Mouse (Mus musculus): ENCODE data around the gene Tmcc1.
A peak's percentile ranks its signal among the peaks of the same experiment; 100 is the strongest.

The Tmcc1 gene

DNA sequence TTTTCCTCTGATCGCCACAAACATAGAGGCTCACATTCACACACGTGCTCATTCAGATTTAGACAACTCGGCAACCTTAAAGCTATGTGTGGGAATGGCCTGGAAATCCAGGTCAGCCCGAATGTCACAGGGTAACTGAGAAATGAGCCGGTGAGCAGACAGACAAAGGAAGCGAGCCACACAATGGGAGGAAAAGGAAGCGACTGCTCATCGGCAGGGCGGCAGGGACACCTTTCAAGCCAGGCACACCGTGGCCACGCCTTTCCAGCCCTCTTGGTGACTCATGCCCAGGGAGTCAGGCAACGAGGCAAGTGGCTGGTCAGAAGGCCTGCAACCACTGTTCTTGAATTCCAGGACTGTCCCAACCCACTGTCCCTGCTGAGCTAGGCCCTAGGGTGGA lies 183.9 kb downstream of the Tmcc1 start:
- no peak for DNase-seq

DNA sequence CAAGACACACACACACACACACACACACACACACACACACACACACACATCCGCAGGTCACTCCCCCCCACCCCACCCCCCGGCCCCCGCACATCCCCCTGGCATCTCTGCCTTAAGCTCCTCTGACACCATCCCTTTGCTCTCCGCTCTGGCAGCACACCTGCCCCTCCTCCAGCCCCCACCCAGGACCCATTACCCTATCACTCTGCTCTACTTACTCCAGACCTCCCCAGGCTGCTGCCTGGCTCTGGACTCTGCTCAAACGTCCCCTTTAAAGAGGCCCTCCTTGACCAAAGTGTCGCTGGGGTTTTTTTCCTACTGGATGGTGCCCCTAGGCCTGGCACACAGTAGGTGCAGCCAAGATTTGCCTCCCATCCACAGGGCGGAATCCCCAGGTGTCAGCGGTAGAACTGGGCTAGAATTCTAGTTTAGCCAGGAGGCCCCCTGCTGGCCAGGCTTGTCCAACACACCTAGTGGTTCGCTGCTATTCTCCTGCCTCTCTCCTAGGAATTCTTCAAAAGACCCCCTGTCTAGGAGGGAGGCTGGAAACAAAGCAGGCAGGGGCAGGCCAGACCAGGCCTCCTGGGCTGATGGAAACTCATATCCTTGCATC lies 185.6 kb downstream of the Tmcc1 start:
- peak; percentile 79 to 81 for DNase-seq

DNA sequence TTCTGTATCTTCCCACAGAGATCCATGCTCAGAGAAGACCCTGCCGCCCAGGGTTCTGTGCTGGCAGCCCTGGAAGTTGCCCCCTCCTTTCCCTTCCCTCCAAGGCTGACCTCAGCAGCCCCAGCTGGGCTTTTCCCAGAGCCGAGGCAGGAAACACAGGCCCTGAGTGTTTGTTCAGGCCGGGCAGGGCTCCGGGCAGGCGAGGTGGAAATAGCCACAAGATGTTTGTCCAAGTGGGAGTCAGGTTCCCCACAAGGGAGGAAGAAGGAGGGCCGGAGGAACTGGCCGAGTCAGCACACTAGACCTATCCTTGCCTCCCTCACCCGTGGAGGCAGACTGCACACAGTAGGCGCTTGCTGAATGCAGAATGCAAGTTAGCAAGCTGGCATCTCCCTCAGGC lies 186.6 kb downstream of the Tmcc1 start:
- no peak for DNase-seq

DNA sequence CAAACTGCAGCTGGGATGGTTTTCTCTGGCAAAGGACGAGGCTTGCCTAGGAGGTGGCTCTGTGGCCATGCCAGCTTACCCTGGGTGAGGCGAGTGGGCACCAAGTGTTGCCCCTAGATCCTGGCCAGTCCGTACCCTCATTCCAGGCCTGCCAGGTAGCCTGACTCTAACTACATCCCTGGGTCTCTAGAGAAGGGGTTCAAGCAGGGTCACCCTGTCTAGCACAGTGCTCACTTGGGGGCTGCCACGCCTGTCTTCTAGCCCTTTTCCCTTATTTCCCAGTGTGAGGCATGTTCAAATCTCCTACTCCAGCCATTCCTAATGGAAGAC lies 187.4 kb downstream of the Tmcc1 start:
- no peak for DNase-seq

DNA sequence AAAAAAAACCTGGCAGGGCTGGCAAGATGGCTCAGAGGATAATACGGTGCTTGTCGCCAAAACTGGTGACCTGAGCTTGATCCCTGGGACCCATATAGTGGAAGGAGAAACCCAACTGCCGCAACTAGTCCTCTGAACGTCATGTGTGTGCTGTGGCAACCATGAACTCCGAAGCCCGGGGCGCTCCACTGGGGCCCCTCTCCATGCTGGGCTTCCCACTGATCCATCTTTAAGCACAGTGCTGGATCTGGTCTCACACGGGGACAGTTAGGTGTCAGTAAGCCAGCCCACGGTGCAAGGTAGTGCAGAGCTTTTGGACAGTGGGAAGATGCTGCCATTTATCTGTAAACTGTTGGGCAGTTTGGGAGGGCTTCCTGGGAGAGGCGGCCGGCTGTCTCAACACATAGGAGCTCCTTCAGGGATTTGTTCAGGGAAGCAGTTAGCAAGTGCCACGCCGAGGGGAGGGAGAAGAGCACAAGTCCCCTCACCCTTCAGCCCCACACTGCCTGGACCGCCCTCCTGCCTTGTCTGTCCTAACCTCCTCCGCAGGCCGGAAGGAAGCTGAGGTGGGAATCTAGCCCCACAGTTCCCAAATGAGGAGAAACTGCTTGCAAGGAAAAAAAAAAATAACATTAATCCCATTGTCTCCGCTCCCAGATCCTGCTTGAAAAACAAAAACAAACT lies 187.9 kb downstream of the Tmcc1 start:
- DNase-seq, result no peak

DNA sequence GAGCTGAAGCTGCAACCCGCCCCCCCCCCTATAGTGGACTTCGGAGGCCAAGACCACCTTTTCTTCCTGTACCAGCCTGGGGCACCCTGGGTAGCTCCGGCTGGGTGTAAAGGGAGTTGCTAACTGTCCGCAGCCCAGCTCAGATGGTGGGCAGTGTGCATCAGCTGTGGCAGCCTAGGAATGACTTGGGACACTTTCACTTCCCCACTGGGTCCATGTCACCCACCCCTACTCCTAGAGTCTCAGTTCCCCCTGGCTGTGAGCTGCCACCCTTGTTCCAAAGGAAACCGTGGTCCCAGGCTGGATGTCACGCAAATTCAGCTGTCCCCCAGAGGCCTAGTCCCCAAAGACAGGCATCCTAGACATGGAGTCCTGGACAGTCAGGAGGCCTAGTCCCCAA lies 188.6 kb downstream of the Tmcc1 start:
- no peak for DNase-seq

DNA sequence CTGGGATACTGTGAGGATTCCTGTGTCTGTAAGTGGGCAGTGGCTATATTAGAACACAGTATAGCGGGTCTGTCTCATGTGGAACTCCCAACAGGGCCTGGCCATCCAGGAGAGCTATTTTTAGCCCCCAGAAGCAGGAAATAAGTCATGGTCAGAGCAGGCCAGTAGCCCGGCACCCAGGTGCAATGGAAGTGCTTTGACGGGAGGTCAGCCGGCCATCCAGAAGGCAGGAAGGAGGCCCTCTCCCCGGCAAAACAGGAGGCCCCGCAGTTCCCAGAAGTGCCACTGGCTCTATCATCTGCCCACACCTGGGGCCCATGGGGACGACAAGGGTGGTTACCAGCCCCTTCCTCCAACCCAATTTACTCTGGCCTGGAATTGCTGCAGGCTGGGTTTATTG lies 189.2 kb downstream of the Tmcc1 start:
- DNase-seq, result no peak

DNA sequence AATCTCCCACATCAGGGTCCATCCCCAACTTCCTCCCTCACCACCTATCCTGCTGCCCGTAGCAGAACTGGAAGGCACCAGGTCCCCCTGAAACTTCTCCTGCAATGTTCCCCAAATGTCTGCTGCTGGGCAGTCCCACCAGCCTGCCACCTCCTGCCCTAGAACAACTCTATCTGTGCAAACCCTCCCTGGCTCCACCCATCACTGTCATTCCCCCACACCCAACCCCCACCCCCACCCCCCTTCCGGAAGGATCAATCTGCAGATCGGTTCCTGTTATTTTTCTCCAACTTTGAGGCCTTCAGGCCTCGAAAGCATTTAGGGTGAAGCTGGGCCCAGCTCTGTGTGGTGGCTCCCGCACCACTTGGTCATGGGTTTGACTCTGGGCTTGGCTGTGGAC lies 189.8 kb downstream of the Tmcc1 start:
- DNase-seq, result no peak

DNA sequence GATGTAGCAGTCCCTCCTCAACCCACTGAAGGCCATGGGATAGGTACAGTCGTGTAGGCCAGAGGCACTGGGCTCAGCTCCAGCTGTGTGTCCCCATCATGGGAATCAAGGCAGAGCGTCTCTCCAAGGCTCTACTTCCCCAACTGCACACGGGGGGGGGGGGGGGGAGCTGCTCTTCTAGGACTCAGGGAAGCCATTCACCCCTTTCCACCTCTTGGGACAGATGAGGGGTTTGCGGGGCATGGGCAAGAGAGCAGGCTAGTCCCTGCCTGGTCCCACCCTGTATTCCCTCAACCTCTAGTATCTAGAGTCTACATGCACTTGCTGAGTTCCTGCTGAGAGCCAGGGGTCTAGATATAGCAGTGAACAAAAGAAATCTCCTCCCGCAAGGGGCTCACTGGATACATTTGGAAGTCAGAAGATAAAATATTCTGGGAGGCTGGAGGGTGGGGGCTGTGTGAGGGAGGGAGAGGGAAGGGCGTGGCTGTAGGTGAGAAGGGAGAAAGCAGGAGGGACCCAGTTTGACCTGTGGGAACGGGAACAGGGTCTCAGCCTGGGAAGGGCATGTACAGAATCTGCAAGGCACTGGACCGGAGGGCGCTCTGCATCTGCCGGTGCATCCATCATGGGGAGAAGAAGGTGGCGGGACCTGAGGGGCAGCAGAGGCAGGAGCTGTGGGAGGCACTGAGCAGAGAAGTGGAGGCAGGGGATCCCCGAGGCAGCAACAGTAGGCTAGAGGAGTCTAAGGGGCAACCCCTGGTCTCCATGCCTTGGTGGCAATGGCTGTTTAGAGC lies 190.8 kb downstream of the Tmcc1 start:
- DNase-seq, result no peak

DNA sequence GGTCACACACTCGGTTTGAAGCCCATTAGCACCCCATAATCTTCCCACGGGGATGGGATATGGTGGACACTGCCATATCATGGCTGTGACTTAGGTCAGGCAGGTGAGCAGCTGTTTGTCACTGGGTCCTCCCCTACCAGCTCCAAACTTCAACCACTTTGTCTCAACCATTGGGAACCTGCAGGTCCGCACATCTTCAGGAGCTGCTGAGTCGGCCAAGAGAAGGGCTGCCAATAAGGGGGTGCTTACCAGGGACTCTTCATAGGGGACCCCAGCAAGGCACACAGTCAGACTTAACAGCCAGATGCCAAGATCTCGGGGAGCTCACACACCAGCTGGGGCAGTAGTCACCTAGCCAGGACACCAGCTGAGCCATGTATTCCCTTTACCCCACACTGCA lies 192.4 kb downstream of the Tmcc1 start:
- DNase-seq, result no peak

DNA sequence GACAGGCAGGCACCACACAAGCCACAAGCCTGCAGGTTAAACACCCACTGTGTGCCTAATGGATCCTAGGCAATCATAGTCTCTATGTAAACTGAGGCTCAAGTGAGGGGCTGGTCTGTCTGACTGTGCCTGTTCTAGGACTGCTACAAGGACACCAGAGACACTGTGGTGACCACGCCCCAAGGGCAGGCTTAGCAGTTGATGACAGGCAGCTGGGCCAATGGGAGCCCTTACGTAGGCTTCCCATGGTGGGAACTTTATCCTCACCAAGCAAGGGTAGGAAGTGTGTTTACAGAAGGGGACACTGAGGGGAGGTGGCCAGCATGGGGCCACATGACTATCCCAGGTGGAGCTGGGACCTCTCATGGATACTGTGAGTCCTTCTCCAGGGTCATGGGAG lies 194.1 kb downstream of the Tmcc1 start:
- no peak for DNase-seq

DNA sequence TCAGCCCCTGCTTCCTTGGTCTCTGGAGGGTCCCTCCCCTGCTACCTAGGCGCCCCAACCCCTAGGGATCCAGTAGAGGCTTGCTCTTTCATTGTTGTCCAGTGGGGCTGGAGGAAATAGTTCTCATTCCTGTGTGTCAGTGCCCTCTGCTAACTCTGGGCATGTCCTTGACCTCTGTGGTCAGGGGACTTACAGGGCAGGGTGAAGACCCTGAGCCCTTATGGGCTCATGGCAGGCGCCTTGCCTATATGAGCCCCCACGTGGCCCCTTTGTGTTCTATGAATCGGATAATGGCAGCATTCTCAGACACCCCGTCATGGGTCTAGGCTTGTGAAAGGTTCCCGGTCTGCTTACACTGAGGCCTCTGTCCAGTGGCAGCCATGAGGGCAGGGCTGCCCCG lies 194.5 kb downstream of the Tmcc1 start:
- no peak for DNase-seq

DNA sequence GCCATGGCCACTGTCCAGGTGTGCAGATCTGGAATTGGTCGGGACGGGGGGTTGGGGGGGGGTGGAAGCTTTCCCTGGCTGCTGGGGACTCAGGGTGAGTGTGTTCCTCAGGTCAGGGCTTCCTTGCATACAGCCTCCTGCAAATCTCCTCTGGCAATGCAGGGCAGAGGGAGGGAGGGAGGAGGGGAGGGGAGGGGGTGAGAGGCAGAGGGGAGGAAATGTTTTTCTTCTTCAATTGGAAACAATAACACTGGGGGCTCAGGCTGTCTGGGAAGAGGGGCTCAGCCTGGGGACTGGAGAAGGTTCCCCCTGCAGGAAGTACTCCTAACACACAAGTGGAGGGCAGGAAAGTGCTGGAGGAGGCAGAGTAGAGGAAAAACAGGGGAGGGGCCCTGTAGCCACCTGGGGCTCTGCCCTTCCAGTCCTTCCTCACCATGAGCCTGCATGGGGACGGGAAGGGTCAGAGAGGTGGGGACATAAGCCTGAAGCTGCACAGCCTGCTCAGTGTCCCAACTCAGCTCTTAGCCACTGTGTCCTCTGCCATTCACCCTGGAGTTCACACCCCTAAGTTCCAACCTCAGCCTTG lies 195.5 kb downstream of the Tmcc1 start:
- DNase-seq, result no peak

DNA sequence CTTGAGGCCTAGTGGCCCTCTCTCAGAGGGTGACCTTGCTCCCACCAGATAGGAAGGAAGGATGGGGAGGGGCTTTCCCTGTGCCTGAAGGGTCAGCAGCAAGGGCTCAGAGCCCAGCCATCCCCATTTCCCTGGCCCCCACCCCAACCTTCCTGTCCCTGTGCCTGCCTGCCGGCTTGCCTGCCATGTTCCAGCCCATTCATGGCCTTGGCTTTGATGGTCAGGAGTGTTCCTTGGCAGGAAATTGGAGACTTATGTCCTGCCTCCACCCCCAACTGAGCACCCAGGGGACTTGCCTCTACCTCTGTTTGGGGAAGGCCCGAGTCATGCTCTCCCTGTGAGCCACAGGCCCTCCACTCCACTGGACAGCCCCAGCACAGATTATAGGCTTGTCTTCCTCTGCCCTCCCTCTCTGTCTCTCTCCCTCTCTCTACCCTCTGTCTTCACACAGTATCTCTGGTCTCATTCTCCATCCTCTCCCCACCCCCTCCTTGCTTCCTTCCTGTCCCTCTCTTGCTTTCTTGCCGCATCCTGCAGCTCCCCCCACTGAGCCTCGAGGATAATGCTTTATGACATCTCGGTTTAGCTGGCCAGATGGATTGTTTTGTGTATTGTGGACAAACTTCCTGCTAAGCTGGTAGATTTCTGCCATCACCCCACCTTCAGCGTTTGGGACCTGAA lies 197.0 kb downstream of the Tmcc1 start:
- no peak for DNase-seq

DNA sequence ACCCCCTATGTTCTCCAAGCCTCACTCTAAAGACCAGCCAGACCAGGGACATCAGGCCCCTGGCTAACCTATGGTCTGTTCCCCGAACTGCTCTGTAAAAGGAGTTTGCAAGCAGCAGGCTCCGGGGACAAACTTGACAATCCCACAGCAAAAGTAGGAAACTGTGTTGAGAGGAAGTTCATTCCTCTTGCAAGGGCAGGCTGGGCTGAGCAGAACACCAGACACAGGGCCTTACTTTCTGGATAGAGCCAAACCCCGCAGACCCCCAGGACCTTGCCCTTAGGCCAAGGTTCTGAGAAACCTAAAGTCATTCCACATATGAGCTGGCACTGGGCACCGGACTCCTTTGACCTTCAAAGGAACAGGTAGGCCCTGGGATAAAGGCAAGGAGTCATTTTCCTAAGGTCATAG lies 197.8 kb downstream of the Tmcc1 start:
- DNase-seq, result no peak

DNA sequence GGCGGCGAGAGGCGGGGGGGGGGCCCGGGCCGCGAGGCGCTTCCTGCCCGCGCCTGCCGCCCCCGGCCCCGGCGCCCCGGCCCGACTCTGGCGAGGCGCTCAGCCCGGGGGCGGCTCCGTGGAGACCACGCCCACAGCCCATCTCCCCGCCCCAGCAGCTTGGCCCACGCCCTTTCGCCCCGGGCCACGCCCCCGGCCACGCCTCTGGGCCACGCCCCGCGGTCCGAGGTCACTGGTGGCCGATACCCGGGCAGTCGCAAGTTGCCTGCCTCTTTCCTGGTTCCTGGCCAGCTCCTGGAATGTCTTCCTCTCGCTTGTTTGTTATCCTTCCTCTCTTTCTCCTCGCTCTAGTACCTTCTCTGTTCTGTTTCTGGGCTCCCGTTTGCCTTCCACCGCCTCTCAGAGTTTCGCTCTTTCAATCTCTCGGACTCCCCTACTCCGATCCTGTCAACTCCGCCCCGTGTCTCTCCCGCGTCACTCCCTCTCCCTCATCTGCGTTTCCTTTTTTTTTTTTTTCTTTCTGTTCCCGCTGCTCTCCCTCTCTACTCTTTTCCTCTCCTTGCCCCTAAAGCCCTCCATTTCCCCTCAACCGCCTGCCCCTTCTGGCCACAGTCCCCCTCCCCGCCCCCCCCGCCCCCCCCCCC lies 198.3 kb downstream of the Tmcc1 start, which contains the start of gene Plxnd1:
Gene Plxnd1, minus strand, starts transcription at position 129 of the 644 bp plus-strand sequence.
- DNase-seq, result peak; percentile 70 to 81

DNA sequence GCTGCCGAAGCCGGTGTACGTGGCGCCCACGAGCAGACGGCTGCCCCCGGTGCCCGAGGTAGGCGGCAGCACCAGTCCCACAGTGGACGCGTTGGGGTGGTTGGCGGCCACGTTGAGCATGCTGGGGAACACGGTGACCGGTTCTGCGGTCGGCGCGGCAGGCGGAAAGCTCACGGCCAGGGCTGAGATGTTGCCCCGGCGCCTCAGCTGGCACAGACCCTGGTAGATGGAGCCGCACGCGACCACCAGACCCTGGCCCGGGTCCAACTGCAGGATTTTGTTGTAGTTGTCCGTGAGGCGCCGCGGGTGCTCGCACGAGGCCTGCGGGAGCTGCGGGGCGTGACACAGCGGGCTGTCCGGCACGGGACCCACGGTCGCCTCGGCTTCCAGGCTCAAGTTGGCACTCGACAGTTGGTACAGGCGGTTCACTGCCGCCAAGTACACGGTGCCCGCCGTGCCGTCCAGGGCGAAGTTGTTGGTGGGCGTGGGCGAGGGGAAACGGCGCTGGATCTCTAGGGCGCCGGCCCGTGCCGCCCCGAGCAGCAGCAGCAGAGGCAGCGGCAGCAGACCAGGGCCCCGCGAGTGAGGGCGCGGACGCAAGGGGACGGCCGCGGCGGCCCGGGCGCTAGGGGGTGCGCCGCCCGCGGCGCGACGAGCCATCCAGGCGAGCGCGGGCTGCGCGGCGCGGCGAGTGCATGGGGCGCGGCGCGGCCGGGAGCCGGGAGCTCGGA lies 199.0 kb downstream of the Tmcc1 start:
- peak in 1 of 2 experiments; percentile 46 for DNase-seq

DNA sequence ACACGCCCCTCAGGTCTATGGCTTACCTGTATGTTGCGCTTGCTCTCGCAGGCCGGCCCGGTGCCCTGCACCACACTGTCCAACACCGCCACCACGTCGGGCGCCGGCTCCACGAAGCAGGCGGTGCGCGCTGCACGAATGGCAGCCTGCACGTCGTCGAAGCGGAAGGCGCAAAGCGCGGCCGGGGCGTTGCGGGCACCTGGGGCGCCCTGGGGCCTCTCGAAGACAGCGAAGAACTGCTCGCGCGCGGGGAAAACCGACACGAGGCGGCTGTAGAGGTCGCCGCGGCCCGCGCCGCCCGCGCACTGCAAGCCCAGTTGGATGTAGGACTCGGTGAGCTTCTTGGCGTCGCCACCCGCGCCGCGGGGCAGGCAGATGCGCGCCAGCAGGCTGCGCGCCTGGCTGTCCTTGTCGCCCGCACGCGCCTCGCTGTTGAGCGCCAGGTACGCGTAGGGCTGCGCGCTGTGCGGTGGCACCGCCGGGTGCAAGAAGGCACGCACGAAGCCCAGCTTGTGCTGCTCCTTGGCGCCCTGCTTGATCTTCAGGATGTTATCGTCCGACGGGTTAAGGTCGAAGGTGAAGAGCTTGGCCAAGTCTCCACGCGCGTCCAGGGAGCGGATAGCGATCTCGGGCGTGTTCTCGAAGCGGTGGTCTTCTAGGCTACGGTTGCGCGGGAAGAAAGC lies 199.7 kb downstream of the Tmcc1 start:
- no peak for DNase-seq

DNA sequence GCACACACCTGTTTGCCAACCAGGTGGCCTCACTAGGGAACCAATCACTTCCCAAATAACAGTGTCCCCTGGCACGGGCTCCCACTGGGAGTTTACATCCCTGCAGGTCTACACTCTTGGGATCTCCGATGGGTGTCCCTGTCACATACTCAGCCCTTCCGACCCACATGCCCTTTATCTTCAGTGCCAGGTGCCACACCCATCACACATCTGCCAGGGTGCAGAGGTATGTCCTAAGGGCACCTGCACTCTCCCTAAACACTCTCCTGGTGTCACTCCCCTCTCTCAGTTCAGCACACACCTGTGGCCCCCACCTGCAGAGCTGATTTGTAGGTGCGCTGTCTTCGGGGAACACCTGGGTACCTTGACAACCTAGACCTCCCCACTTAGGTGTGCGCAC lies 200.3 kb downstream of the Tmcc1 start:
- DNase-seq, result no peak

DNA sequence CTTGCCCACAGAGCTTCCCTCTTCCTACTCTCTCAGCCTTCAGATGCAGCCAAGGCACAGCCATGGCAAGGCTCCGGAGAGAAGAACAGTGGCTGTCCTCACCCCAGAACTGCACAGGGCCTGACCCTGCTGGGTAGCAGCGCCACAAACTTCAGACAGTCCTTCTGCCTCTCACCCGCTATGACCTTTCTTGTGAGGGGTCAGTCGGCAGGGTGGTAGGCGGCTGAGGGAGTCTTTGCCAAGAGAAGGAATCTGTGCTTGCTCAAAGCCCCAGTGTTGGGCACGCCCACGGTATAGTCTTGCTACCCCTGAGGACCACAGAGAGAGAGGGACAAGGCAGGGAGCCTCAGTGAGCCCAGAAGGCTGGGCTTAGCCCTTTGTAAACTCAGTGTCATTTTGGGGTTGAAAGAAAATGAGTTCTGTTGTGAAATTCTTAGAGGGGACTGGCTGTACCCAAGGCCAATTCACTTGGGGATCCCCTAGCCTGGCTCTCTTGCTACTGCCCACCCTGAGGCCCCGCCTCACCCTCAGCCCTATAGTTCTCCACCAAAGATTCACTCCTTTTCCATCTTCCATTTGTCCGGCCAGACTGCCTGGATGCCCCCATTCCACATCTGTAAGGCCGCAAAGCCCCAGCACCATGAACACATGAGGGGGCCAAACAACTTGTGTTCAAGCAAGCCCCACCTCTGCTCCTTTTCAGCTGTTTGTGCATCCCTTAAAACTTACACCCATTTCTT lies 201.2 kb downstream of the Tmcc1 start:
- DNase-seq, result no peak

Data from cerebellum, postnatal 36 days (tissue).